Mouse (Mus musculus): Measurements from ENCODE around the gene Fgfr2.

Gene Fgfr2

GRCm38 (mm10) chr7:132600026-132600425, 523.1 kb downstream of the Fgfr2 start:
- in situ Hi-C loops (cut with MboI; ENCODE audit: unreplicated experiment in 2 of 2): no loop called here

- in situ Hi-C loops (cut with MboI; ENCODE audit: unreplicated experiment in 2 of 2): no loop called here
These were observed 523.8 kb downstream of the Fgfr2 start, which contains the start of gene Nkx1-2 for GRCm38 (mm10) chr7:132599071-132599975. Gene Nkx1-2 (minus strand): TSS chr7:132599637.

GRCm38 (mm10) chr7:132597251-132598041, 525.7 kb downstream of the Fgfr2 start:
- in situ Hi-C loops (cut with MboI; ENCODE audit: unreplicated experiment in 2 of 2): no loop called here

GRCm38 (mm10) chr7:132596557-132597250, 526.4 kb downstream of the Fgfr2 start:
- in situ Hi-C loops (cut with MboI; ENCODE audit: unreplicated experiment in 2 of 2): no loop called here

GRCm38 (mm10) chr7:132595787-132596186, 527.4 kb downstream of the Fgfr2 start:
- in situ Hi-C loops (cut with MboI; ENCODE audit: unreplicated experiment in 2 of 2): no loop called here

- in situ Hi-C loops (cut with MboI; ENCODE audit: unreplicated experiment in 2 of 2): no loop called here
These were observed 528.8 kb downstream of the Fgfr2 start for GRCm38 (mm10) chr7:132594325-132594724.

- in situ Hi-C loops (cut with MboI; ENCODE audit: unreplicated experiment in 2 of 2): no loop called here
These were observed 529.4 kb downstream of the Fgfr2 start for GRCm38 (mm10) chr7:132593762-132594161.

GRCm38 (mm10) chr7:132589610-132590009, 533.5 kb downstream of the Fgfr2 start:
- in situ Hi-C loops (cut with MboI; ENCODE audit: unreplicated experiment in 2 of 2): no loop called here

- in situ Hi-C loops (cut with MboI; ENCODE audit: unreplicated experiment in 2 of 2): no loop called here
These were observed 536.0 kb downstream of the Fgfr2 start for GRCm38 (mm10) chr7:132587167-132587566.

- in situ Hi-C loops (cut with MboI; ENCODE audit: unreplicated experiment in 2 of 2): no loop called here
These were observed 537.3 kb downstream of the Fgfr2 start for GRCm38 (mm10) chr7:132585695-132586491.

GRCm38 (mm10) chr7:132581441-132581840, 541.7 kb downstream of the Fgfr2 start:
- in situ Hi-C loops (cut with MboI; ENCODE audit: unreplicated experiment in 2 of 2): no loop called here

- in situ Hi-C loops (cut with MboI; ENCODE audit: unreplicated experiment in 2 of 2): no loop called here
These were observed 542.6 kb downstream of the Fgfr2 start for GRCm38 (mm10) chr7:132580511-132580910.

- in situ Hi-C loops (cut with MboI; ENCODE audit: unreplicated experiment in 2 of 2): loop anchor here in 1 of 2 experiments (5.0 kb wide), 1 partner anchor 65 kb away; no protein-coding TSS in a partner anchor
These were observed 546.3 kb downstream of the Fgfr2 start for GRCm38 (mm10) chr7:132576891-132577290.

- in situ Hi-C loops (cut with MboI; ENCODE audit: unreplicated experiment in 2 of 2): loop anchor here in 1 of 2 experiments (5.0 kb wide), 1 partner anchor 66 kb away; no protein-coding TSS in a partner anchor
These were observed 547.0 kb downstream of the Fgfr2 start, which contains the start of gene Oat for GRCm38 (mm10) chr7:132576116-132576650. Gene Oat (minus strand): TSS chr7:132576398.

GRCm38 (mm10) chr7:132575623-132576022, 547.5 kb downstream of the Fgfr2 start:
- in situ Hi-C loops (cut with MboI; ENCODE audit: unreplicated experiment in 2 of 2): loop anchor here in 1 of 2 experiments (5.0 kb wide), 1 partner anchor 67 kb away; no protein-coding TSS in a partner anchor

GRCm38 (mm10) chr7:132574646-132575045, 548.5 kb downstream of the Fgfr2 start:
- in situ Hi-C loops (cut with MboI; ENCODE audit: unreplicated experiment in 2 of 2): loop anchor here (5.0 to 25.0 kb wide), 3 partner anchors 68 to 1212 kb away; partner anchors contain the start of genes 2310057M21Rik (in 1 of the 2), Edrf1 (in 1 of the 2) and Pstk (in 1 of the 2)

- in situ Hi-C loops (cut with MboI; ENCODE audit: unreplicated experiment in 2 of 2): loop anchor here (25.0 kb wide), 2 partner anchors 1064 to 1211 kb away; partner anchors contain the start of genes 2310057M21Rik (in 1 of the 2), Edrf1 (in 1 of the 2) and Pstk (in 1 of the 2)
These were observed 549.9 kb downstream of the Fgfr2 start for GRCm38 (mm10) chr7:132573205-132573604.

GRCm38 (mm10) chr7:132572738-132573137, 550.4 kb downstream of the Fgfr2 start:
- in situ Hi-C loops (cut with MboI; ENCODE audit: unreplicated experiment in 2 of 2): loop anchor here (25.0 kb wide), 2 partner anchors 1065 to 1210 kb away; partner anchors contain the start of genes 2310057M21Rik (in 1 of the 2), Edrf1 (in 1 of the 2) and Pstk (in 1 of the 2)

GRCm38 (mm10) chr7:132571481-132571880, 551.7 kb downstream of the Fgfr2 start:
- in situ Hi-C loops (cut with MboI; ENCODE audit: unreplicated experiment in 2 of 2): loop anchor here (25.0 kb wide), 2 partner anchors 1066 to 1209 kb away; partner anchors contain the start of genes 2310057M21Rik (in 1 of the 2), Edrf1 (in 1 of the 2) and Pstk (in 1 of the 2)
